Mouse (Mus musculus) G1E (cell line): ENCODE results near the gene St5.

Source experiments
- CTCF ChIP-seq: IDR thresholded peaks from 2 replicates; pipeline ENCODE4 v1.5.1; 2012; ENCODE audit warnings: low read depth, low read length, inconsistent platforms, mixed read lengths
- GATA1 ChIP-seq: IDR thresholded peaks from 2 replicates; pipeline ENCODE4 v1.6.1; 2012; ENCODE audit warnings: borderline replicate concordance, low read length, inconsistent platforms, mixed read lengths

- TF ChIP-seq CTCF (no peak), GATA1 (no peak)
These were observed 36.5 kb upstream of the St5 start for GRCm38 (mm10) chr7:109739822-109740370.
